Mouse (Mus musculus): ENCODE results near the gene Nup43. TPM values are rescaled to one million over a fixed set of nuclear protein-coding genes. Genes with fewer than 3 reads are reported as not detected.
"Not testable (repeated sequence)": the region's sequence is repeated elsewhere in the genome, so short reads cannot be mapped to it uniquely, and the experiment has no call there.

Nup43 gene
- polyA plus RNA-seq (2012; rRNA removed): 26.0 and 27.5 TPM in 2 replicates

DNA sequence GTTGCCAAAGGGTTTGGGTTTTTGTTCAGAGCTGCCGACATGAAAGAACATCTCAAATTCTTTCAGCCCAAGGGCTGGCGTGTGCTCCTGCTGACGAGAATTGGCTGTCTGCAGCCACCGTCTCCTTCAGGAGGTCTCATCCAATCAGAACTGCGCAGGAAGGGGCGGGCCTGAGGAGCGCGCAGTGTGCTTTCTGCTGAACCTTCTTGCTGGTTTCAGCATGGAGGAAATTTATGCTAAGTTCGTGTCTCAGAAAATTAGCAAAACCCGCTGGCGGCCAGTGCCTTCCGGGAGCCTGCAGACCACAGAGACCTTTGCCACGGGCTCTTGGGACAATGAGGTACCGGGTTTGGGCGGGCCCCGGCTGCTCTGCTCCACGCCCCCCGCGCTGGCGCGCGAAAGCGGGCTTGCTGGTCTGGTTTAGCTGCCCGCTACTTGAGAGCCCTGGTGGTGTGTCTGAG, at the start of gene Nup43:
TSS of gene Nup43 (plus strand) at position 162 of the 461 bp plus-strand sequence.
- no peaks in the 10 kb centered on the region; the same call in 1 of the 2 replicates for H3K4me1 ChIP-seq (ENCODE audit: control insufficient read depth, insufficient read depth, low read length)
- no peaks in the 10 kb centered on the region; the same call in 1 of the 2 replicates for H3K36me3 ChIP-seq (ENCODE audit: control insufficient read depth, insufficient read depth, low read length)
- peak within 1 kb of the TSS; percentile 81 for H3K4me3 ChIP-seq (ENCODE audit: control insufficient read depth, low read depth, low read length)
- no peak within 1 kb of the TSS for H3K27ac ChIP-seq (ENCODE audit: control insufficient read depth, insufficient read depth, low read depth, low read length)
- TF ChIP-seq POLR2A (IDR thresholded peaks at IDR 0.05; ENCODE audit: control insufficient read depth, low read depth, low read length): peak; percentile 57; the same call in 1 of the 2 replicates
- TF ChIP-seq CTCF (IDR thresholded peaks at IDR 0.05; ENCODE audit: control insufficient read depth, insufficient read depth, insufficient replicate concordance, low read depth, low read length): no peak
- no peaks in the 10 kb centered on the region for H3K27me3 ChIP-seq (ENCODE audit: control insufficient read depth, insufficient read depth, low read length)

DNA sequence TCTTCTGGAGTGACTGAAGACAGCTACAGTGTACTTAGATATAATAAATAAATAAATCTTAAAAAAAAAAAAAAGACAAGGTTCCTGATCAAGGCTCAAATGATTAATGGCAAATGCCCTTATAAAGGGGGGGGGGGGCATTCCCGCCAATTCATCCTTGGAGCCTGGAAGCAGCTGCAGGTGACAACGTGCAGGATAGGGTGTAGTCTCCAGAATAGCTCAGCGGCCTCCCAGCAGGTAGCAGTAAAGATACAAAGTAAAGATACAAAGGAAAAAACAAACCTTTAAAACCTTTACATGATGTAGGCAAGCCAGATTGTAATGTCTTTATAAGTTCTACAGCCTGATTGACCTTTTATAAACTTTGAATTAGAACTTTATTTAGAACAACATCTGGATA, 49.7 kb upstream of the Nup43 start:
- H3K36me3 ChIP-seq (ENCODE audit: control insufficient read depth, insufficient read depth, low read length); H3K27ac ChIP-seq (ENCODE audit: control insufficient read depth, insufficient read depth, low read depth, low read length); H3K27me3 ChIP-seq (ENCODE audit: control insufficient read depth, insufficient read depth, low read length); H3K4me1 ChIP-seq (ENCODE audit: control insufficient read depth, insufficient read depth, low read length); H3K4me3 ChIP-seq (ENCODE audit: control insufficient read depth, low read depth, low read length): not testable (repeated sequence)

DNA sequence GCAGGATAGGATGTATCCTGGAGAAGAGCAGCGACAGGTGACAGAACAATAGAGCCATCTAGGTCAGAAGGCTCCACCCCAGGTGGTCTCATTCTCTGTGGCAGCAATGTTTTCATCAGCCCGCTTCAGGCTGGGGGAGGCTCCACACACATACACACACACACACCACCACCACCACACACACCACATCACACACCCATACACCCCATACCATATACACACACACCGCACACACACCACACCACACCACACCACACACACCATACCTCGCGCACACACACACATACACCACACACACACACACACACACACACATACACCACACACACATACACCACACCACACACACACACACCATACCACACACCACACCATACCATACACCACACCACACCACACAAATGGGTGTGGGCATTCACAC, 47.5 kb upstream of the Nup43 start:
- H3K4me3 ChIP-seq (ENCODE audit: control insufficient read depth, low read depth, low read length): no peak overlapping the region
- H3K27me3 ChIP-seq (ENCODE audit: control insufficient read depth, insufficient read depth, low read length): no peaks in the 10 kb centered on the region
- H3K27ac ChIP-seq (ENCODE audit: control insufficient read depth, insufficient read depth, low read depth, low read length): no peak overlapping the region
- H3K4me1 ChIP-seq (ENCODE audit: control insufficient read depth, insufficient read depth, low read length): peaks cover 2% of the 10 kb centered on the region; the same call in 1 of the 2 replicates
- TF ChIP-seq CTCF (IDR thresholded peaks at IDR 0.05; ENCODE audit: control insufficient read depth, insufficient read depth, insufficient replicate concordance, low read depth, low read length): no peak
- TF ChIP-seq POLR2A (IDR thresholded peaks at IDR 0.05; ENCODE audit: control insufficient read depth, low read depth, low read length): no peak
- no peaks in the 10 kb centered on the region for H3K36me3 ChIP-seq (ENCODE audit: control insufficient read depth, insufficient read depth, low read length)

DNA sequence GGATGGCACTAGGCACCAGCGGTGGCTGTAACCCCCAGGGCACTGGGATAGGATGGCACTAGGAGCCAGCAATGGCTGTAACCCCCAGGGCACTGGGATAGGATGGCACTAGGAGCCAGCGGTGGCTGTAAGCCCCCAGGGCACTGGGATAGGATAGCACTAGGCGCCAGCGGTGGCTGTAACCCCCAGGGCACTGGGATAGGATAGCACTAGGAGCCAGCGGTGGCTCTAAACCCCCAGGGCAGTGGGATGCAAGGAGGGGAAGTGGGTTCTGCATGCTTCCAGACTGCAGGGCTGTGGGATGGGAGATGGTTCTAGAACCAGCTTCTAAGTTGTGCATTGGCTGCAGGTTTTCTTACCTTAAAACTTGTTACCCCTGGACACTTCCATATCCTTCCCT, 46.6 kb upstream of the Nup43 start:
- TF ChIP-seq CTCF (IDR thresholded peaks at IDR 0.05; ENCODE audit: control insufficient read depth, insufficient read depth, insufficient replicate concordance, low read depth, low read length) (no peak), POLR2A (IDR thresholded peaks at IDR 0.05; ENCODE audit: control insufficient read depth, low read depth, low read length) (no peak)

GRCm38 (mm10) chr10:7622378-7622777, 44.9 kb upstream of the Nup43 start:
- no peak overlapping the region for H3K4me3 ChIP-seq (ENCODE audit: control insufficient read depth, low read depth, low read length)
- no peaks in the 10 kb centered on the region for H3K27me3 ChIP-seq (ENCODE audit: control insufficient read depth, insufficient read depth, low read length)
- TF ChIP-seq POLR2A (IDR thresholded peaks at IDR 0.05; ENCODE audit: control insufficient read depth, low read depth, low read length): no peak
- TF ChIP-seq CTCF (IDR thresholded peaks at IDR 0.05; ENCODE audit: control insufficient read depth, insufficient read depth, insufficient replicate concordance, low read depth, low read length): no peak
- H3K27ac ChIP-seq (ENCODE audit: control insufficient read depth, insufficient read depth, low read depth, low read length): no peak overlapping the region
- no peaks in the 10 kb centered on the region for H3K36me3 ChIP-seq (ENCODE audit: control insufficient read depth, insufficient read depth, low read length)
- no peaks in the 10 kb centered on the region for H3K4me1 ChIP-seq (ENCODE audit: control insufficient read depth, insufficient read depth, low read length)

More for the DNA sequence above, 46.6 kb upstream of the Nup43 start:
- Histone ChIP-seq H3K27me3 (ENCODE audit: control insufficient read depth, insufficient read depth, low read length) (no peaks in the 10 kb centered on the region), H3K4me3 (ENCODE audit: control insufficient read depth, low read depth, low read length) (no peak overlapping the region), H3K4me1 (ENCODE audit: control insufficient read depth, insufficient read depth, low read length) (peaks cover 2% of the 10 kb centered on the region; the same call in 1 of the 2 replicates), H3K27ac (ENCODE audit: control insufficient read depth, insufficient read depth, low read depth, low read length) (no peak overlapping the region), H3K36me3 (ENCODE audit: control insufficient read depth, insufficient read depth, low read length) (no peaks in the 10 kb centered on the region)

DNA sequence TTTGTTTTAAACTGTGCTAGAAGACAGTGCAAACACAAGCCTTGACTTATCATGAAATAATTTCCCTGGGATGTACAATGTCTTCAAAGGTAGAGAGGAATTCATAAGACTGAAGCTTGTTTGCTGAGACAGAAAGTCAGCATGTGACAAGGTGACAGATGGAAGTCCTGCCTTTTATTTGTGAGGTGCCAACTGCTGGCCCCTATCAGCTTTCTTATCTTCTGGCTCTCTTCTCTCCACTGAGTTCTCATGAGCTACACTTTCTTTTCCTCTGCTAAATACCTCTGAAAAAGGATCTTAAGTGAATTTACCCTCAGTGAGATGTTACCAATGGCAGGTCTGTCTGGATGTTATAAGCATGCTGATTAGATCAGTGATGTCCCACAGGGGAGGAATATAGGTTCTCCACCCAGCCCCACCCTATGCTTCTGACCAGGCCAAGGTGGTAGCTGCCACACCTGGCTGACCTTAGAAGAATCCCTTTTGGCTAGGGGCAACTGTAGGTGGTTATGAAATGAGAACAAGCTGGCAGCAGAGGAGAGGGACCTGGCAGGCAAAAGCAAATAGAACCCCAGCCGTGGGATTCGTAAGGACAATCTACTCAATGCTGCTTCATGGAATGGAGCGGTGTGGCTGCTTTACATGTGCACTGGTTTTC, 43.3 kb upstream of the Nup43 start:
- no peaks in the 10 kb centered on the region for H3K27me3 ChIP-seq (ENCODE audit: control insufficient read depth, insufficient read depth, low read length)
- no peak overlapping the region for H3K4me3 ChIP-seq (ENCODE audit: control insufficient read depth, low read depth, low read length)
- no peaks in the 10 kb centered on the region for H3K4me1 ChIP-seq (ENCODE audit: control insufficient read depth, insufficient read depth, low read length)
- no peak overlapping the region for H3K27ac ChIP-seq (ENCODE audit: control insufficient read depth, insufficient read depth, low read depth, low read length)
- no peaks in the 10 kb centered on the region for H3K36me3 ChIP-seq (ENCODE audit: control insufficient read depth, insufficient read depth, low read length)
- no peak for TF ChIP-seq CTCF (IDR thresholded peaks at IDR 0.05; ENCODE audit: control insufficient read depth, insufficient read depth, insufficient replicate concordance, low read depth, low read length)
- no peak for TF ChIP-seq POLR2A (IDR thresholded peaks at IDR 0.05; ENCODE audit: control insufficient read depth, low read depth, low read length)

DNA sequence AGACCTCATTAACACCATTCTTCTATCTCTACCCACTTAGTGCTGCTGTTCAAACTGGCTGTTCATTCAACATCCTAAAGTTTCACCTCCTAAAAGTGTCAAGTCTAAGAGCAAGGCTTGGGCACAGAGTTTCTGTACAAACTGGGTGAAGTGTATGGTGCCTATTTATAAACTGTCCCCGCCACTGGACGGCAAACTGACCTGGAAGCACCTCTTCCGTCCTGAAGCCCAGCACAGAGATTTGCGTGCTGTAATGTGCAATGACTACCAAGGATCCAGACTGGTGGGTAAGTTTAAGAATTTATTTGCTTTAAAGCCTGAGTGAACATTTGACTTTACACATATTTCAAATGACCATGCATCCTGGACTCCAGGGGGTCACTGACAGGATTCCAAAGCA, 38.2 kb upstream of the Nup43 start:
- Histone ChIP-seq H3K4me1 (ENCODE audit: control insufficient read depth, insufficient read depth, low read length) (no peaks in the 10 kb centered on the region), H3K27ac (ENCODE audit: control insufficient read depth, insufficient read depth, low read depth, low read length) (no peak overlapping the region), H3K4me3 (ENCODE audit: control insufficient read depth, low read depth, low read length) (no peak overlapping the region), H3K36me3 (ENCODE audit: control insufficient read depth, insufficient read depth, low read length) (peaks cover 2% of the 10 kb centered on the region), H3K27me3 (ENCODE audit: control insufficient read depth, insufficient read depth, low read length) (no peaks in the 10 kb centered on the region)
- TF ChIP-seq CTCF (IDR thresholded peaks at IDR 0.05; ENCODE audit: control insufficient read depth, insufficient read depth, insufficient replicate concordance, low read depth, low read length) (no peak), POLR2A (IDR thresholded peaks at IDR 0.05; ENCODE audit: control insufficient read depth, low read depth, low read length) (no peak)
